Mouse (Mus musculus): ENCODE measurements around the gene Syk.

Gene Syk

DNA sequence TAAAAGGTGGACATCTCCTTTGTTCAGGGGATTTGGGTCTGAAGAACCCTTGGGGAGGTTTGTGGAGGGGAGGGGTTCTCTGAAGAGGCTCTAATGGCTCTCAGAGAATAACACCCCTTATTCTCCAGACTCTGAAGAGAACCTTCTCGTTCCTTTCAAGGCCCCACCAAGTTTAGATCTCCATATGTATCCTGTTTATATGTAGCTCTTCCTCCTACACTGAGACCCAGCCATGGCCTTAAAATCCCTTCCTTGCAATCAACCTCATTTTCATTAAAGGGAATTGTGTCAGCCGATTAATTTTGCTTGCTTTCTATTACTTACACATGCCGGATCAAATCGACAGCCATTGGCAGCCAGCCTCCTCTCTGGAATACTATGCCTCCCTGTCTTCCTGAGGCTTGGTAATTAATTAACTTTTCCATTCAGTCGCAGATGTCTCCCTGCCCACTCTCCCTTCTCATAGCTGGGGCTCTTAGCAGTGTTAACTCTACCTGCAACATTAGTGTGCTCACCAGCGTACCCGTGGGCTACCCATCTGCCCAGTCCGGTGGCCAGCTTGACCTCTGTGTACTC lies 13.7 kb upstream of the Syk start:
- DNase-seq (ENCODE audit: low read depth), result no peak

GRCm38 (mm10) chr13:52570276-52570675 lies 12.7 kb upstream of the Syk start:
- no peak for DNase-seq (ENCODE audit: low read depth)

- no peak for DNase-seq (ENCODE audit: low read depth)
Measured at GRCm38 (mm10) chr13:52571591-52572384, 11.2 kb upstream of the Syk start.

GRCm38 (mm10) chr13:52572451-52573446 lies 10.2 kb upstream of the Syk start:
- DNase-seq (ENCODE audit: low read depth), result no peak

GRCm38 (mm10) chr13:52574311-52574710 lies 8.7 kb upstream of the Syk start:
- no peak for DNase-seq (ENCODE audit: low read depth)

- DNase-seq (ENCODE audit: low read depth), result no peak
Measured at GRCm38 (mm10) chr13:52575483-52575882, 7.5 kb upstream of the Syk start.

- DNase-seq (ENCODE audit: low read depth), result no peak
Measured at GRCm38 (mm10) chr13:52576021-52576614, 6.9 kb upstream of the Syk start.

GRCm38 (mm10) chr13:52576841-52577240 lies 6.1 kb upstream of the Syk start:
- DNase-seq (ENCODE audit: low read depth), result no peak

DNA sequence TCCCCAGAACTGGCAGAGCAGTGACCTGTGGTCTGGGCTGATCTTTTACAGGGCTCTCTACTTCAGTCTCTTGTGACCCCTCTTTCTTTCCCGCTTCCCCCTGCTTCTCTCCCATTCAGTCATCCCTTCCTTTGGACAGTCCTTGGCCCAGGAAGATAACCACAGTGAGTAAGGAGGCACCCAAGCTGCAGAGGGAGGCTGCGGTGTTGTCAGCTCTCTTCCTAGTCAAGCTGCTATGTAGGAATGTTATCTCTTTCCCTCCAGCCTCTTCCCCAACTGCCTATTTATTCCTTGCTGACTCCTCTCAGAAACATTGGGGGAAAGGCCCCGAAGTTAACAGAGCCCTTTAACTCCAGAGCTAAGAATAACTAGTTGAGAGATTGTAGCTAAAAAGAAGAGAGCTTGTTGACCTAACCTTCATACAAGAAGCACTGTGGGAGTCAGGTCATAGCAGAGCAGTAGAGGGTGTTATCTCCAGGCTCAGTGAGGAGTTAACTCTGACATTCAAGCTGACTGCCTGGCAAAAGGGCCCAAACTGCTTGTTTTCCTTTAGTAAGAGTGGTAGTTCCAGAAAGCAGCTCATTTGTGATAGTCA lies 5.5 kb upstream of the Syk start:
- no peak for DNase-seq (ENCODE audit: low read depth)

DNA sequence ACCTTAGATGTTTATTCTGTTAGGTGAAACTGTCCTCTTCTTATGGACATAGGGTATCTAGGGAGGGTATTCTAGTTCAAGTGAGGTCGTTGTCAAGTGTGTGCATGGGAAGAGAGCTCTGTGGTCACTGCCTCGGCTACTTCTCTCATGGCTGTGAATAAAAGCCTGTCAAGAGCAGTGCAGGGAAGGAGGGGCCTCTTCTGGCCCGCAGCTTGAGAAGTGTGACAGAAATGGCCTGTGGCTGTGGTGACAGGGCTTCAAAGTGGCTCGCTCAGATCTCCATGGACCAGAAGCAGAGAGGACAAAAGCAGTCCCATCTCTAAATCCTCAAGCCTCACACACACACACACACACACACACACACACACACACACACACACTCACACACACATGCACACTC lies 5.0 kb upstream of the Syk start:
- no peak for DNase-seq (ENCODE audit: low read depth)

- DNase-seq (ENCODE audit: low read depth), result no peak
Measured at GRCm38 (mm10) chr13:52578776-52579175, 4.2 kb upstream of the Syk start.

DNA sequence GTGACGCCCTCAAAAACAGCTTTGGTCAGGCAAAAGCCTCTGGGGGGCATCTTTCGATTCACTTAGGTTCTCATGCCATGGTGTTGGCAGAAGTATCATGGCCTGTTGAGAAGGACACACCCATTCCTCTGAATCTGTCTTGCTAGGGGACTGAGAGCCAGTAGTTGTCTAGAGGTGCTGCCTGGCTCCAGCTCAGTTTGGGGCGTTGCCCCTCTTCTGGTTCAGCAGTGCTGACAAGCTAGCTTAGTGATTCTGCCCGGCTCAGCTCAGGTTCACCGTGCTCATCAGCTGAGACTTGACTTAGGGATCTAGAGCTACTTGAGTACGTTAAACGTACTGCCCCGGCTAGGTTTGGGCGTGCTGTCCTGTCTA lies 481 bp upstream of the Syk start:
- no peak for DNase-seq (ENCODE audit: low read depth)

GRCm38 (mm10) chr13:52583943-52584562 lies 1.1 kb downstream of the Syk start:
- no peak for DNase-seq (ENCODE audit: low read depth)

DNA sequence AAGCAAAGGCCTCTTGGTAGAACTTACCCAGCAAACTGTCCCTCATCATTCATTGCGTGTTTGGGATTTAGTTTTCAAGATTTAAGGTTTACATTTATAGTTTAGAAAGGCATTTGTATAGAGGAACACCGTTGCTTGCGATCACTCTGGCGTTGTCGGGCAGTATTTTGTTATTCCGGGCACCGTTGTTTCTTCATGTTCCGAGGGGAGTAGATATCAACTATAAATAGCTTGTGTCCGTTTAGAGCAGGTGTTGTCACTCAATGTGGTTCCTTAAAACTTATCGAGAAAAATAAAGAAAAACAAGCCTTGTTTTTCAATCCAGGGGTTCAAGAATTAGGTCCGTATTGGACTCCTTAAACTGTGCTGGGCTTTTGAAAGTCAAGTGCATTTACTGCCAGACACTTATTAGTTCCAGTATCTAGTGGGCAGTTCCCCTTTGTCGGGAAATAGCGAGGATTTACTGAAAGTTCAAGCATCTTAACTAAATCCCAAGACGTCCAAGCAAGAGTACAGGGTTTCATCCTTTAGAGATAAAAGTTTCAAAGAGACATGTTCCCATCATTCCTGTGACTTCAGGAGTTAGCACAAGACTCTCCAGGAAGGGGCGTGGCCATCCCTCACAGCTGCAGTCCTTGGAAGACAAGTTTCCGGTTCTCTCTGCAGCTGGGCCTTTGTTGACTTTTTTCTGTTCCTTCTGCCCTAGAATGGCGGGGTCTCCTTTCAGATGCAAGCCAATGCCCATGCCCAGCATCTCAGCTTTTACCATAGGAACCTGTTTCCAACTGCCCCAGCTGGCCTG lies 1.9 kb downstream of the Syk start:
- DNase-seq (ENCODE audit: low read depth), result no peak

DNA sequence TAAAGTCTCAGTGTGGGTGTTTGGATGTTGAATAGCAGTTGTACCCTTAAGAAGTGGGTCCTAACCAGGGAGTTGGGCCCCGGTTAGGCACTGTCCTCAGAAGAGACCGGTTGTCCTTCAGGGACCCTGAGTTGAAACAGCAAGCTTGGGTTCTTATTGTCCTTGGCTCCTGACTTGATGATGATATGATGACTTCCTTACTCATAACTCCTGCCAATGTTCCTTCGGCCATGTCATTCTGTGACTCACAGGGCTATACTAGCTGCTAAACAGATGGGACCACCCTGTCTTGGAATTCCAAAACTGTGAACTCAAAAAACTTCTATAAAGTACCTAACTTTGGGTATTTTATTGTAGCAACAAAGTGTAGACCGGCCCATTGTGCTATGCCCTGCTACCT lies 4.8 kb downstream of the Syk start:
- DNase-seq (ENCODE audit: low read depth), result no peak

DNA sequence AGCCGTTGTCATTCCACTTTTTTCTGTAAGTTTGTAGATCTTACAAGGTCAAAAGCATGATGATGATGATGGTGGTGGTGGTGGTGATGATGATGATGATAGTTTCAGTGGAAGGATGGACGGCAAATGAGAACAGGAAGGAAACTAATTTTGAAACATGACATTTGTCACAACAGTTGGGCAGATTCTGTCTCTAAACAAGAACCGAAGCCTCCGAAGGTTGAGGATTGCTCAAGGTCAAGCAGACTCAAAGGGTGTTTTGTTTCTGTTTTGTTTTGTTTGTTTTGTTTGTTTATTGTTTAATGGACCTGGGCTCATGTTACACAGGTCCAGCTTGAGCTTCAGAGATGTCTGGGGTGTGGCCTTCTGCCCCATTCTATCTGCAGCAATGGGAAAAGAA lies 6.1 kb downstream of the Syk start:
- no peak for DNase-seq (ENCODE audit: low read depth)

DNA sequence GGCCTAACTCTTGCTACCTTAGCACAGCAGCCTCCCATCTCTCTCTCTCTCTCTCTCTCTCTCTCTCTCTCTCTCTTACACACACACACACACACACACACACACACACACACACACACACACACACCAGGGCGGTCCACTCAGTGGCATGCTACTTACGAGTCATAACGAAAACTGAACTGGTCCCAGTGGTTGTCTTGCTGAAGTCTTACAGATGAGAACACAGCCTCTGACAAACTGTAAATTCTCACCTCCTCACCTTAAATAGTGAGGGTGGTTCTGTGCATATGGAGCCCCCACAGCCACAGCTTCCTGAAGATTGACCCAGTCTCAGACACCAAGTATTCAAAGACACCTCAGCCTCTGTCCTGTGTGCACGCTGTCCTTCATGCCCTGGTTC lies 8.9 kb downstream of the Syk start:
- no peak for DNase-seq (ENCODE audit: low read depth)

GRCm38 (mm10) chr13:52596692-52597091 lies 13.7 kb downstream of the Syk start:
- DNase-seq (ENCODE audit: low read depth), result no peak

DNA sequence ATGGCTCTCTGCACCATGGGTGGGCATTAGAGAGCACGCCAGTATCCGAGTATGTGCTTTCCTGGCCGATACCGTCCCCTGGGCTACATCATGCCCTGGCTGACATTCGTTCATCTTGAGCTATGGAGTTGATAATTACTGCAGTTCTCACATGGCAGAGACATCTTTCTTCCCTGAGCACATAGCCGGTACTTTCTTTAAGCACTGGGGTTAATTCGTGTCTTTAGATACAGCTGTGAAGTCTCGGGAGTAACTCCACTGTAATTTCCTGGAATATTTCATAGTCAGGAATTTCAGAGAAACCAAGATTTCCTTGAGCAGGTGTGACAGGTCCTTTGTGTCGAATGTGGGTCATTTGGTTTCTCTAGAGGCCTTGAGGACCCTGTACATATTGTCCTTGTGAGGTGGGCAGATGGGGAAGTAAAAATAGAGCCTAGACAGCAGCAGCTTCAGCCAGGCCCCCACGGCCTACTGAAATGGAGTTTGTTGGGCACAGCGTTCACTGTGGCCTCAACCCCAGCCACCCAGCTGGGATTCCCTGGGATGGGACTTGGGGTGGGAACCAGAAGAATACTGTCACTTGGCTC lies 14.2 kb downstream of the Syk start:
- DNase-seq (ENCODE audit: low read depth), result no peak

DNA sequence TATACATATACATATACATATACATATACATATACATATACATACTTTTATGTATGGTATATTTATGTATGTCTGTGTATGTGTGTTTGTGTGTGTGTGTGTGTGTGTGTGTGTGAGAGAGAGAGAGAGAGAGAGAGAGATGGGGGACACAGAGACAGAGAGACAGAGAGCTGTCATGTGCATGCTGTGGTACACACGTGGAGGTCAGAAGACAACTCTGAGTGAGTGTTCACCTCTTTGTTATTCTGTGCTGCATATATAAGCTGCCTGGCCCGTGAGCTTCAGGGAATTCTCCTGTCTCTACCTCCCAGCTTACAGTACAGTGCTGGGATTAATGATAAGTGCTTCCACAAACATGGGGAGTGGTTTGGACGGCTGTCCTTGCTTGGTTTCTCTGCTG lies 15.3 kb downstream of the Syk start:
- no peak for DNase-seq (ENCODE audit: low read depth)
